Comparison of ENCODE assay signal across 8 mouse cellular contexts in the genomic region with DNA sequence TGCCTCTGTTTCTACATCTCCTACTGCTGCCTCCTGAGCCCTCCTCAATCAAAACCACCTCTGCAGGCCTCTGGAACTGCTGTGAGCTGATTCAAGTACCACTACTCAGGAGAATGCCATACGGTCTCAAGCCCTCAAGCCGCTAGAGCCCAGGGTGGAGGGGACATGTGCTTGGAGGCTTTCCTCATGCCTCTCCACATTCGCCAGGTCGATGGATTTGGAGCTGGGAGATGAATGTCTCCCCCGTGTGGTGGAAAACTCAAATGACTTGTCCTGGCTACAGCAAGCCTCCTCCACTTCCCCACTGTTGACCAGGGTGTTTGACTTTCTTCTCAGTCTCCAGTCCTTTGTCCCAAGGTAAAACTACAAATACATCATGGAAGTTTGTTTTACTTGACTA. TPM values are rescaled to one million over a fixed set of nuclear protein-coding genes. Genes with fewer than 3 reads are reported as not detected.
DNase-seq lines count a peak whose midpoint lies in the region; ATAC-seq and TF ChIP-seq lines count a peak whose summit lies in the region.

No protein-coding gene starts in this region.

- H3K9ac ChIP-seq in intestine, postnatal 0 days (ENCODE audit: low read depth, low read length) = no peak overlapping the region
- H3K9ac ChIP-seq in intestine, embryonic 16.5 days (ENCODE audit: low read depth, low read length) = no peak overlapping the region

- H3K36me3 ChIP-seq in intestine, postnatal 0 days (ENCODE audit: control insufficient read depth, insufficient read depth) = no peaks in the 10 kb centered on the region
- no peaks in the 10 kb centered on the region for H3K36me3 ChIP-seq in intestine, embryonic 16.5 days (ENCODE audit: control insufficient read depth, insufficient read depth, low read length)

- WGBS in intestine, postnatal 0 days = 14% methylated on average over 5 of the region's 5 CpGs
- WGBS in intestine, embryonic 16.5 days = 25% methylated on average over 5 of the region's 5 CpGs

- intact Hi-C loops in left cerebral cortex, postnatal 25 days (cut with DNase I) = no loop called here

- no peaks in the 10 kb centered on the region for H3K27me3 ChIP-seq in intestine, postnatal 0 days (replicated peaks; ENCODE audit: control insufficient read depth, insufficient read depth, low read length)
- H3K27me3 ChIP-seq in intestine, embryonic 16.5 days (replicated peaks; ENCODE audit: control insufficient read depth, insufficient read depth, low read length) = no peaks in the 10 kb centered on the region

- peak; percentile 82 for DNase-seq in ES-CJ7 (ENCODE audit: low read depth, low spot score)
- DNase-seq in adrenal gland, postnatal 36 days = peak; percentile 43 to 58
- peak; percentile 46 to 50 for DNase-seq in frontal cortex, postnatal 36 days (ENCODE audit: low spot score in 2 of 2)
- peak; percentile 31 to 47 for DNase-seq in left cerebral cortex, postnatal 25 days (ENCODE audit: low spot score in 2 of 2)
- DNase-seq in spleen, postnatal 14 days (ENCODE audit: low spot score in 2 of 2) = no peak

- H3K27ac ChIP-seq in intestine, postnatal 0 days (ENCODE audit: low read depth, low read length) = no peak overlapping the region
- no peak overlapping the region for H3K27ac ChIP-seq in intestine, embryonic 16.5 days (ENCODE audit: low read length)

- ATAC-seq in intestine, postnatal 0 days = no peak
- ATAC-seq in intestine, embryonic 16.5 days = no peak
- 0 out of 2 replicates have a peak, but pooled peaks have one; percentile 39 for ATAC-seq in neutrophil, adult 5-6 weeks (ENCODE audit: extremely low read depth, insufficient number of reproducible peaks, low FRiP score, poor library complexity, severe bottlenecking)

- H3K4me1 ChIP-seq in intestine, postnatal 0 days (replicated peaks; ENCODE audit: control insufficient read depth, insufficient read depth, low read length) = no peaks in the 10 kb centered on the region
- no peaks in the 10 kb centered on the region for H3K4me1 ChIP-seq in intestine, embryonic 16.5 days (ENCODE audit: control insufficient read depth, insufficient read depth, low read length)

- TF ChIP-seq CTCF in intestine, postnatal 0 days (IDR thresholded peaks at IDR 0.05; ENCODE audit: low read depth) = peak; percentile 83

- no peaks in the 10 kb centered on the region for H3K9me3 ChIP-seq in intestine, postnatal 0 days (ENCODE audit: control insufficient read depth)
- no peaks in the 10 kb centered on the region for H3K9me3 ChIP-seq in intestine, embryonic 16.5 days (ENCODE audit: control insufficient read depth, low read length)

- no peak overlapping the region for H3K4me2 ChIP-seq in intestine, postnatal 0 days (replicated peaks; ENCODE audit: low read depth)
- H3K4me2 ChIP-seq in intestine, embryonic 16.5 days (ENCODE audit: low read depth, low read length) = no peak overlapping the region

- no peak overlapping the region for H3K4me3 ChIP-seq in intestine, postnatal 0 days (ENCODE audit: low read depth, low read length)
- no peak overlapping the region for H3K4me3 ChIP-seq in intestine, embryonic 16.5 days (ENCODE audit: low read length)

RNA-seq across cellular contexts. Expression of a gene that starts 47.0 kb away (rescaled TPM):
- 0.84 and 0.85 TPM in 2 replicates for polyA plus RNA-seq in intestine, postnatal 0 days (2015; fragmentation: Nextera tagmentation; extraction: Ambion mirVana)
- 1.6 TPM in 2 replicates for polyA plus RNA-seq in intestine, embryonic 16.5 days (2015; fragmentation: Nextera tagmentation; extraction: Ambion mirVana)
- total RNA-seq in adrenal gland, postnatal 36 days (2021) = 1 to 10 TPM in 1 of 2 experiments, under 1 TPM in 1; 0.53 to 1.3 TPM
- 1 to 10 TPM; 1.2 to 2.0 TPM for total RNA-seq in left cerebral cortex, postnatal 25 days (2021)
- total RNA-seq in neutrophil, adult 5-6 weeks (2017) = 2.0 and 2.1 TPM in 2 replicates

Comparison
In these comparisons a context has a peak if more than half of its experiments do, and no peak if none do; other contexts are left out.
1. DNase-seq: peak in ES-CJ7 (single experiment), adrenal gland, postnatal 36 days (2 of 2), frontal cortex, postnatal 36 days (2 of 2) and left cerebral cortex, postnatal 25 days (2 of 2); none in spleen, postnatal 14 days (0 of 2).